Mouse (Mus musculus) natural killer cell, adult 2 months (primary cell): ENCODE data around the gene Ifit1bl2.
"Not testable (repeated sequence)": the region's sequence is repeated elsewhere in the genome, so short reads cannot be mapped to it uniquely, and the experiment has no call there.

Experiments used
- DNase-seq, 2 experiments: peaks; one replicate each; pipeline ENCODE4 v3.0.0; 2022; ENCODE audit warnings: low spot score in 2 of 2

Gene Ifit1bl2

GRCm38 (mm10) chr19:34610118-34610517 is 30.4 kb downstream of the Ifit1bl2 start:
- not testable (repeated sequence) for DNase-seq

- DNase-seq, result peak; percentile 33 to 61
These were observed 33.1 kb downstream of the Ifit1bl2 start, which contains the start of gene Ifit3b for GRCm38 (mm10) chr19:34607237-34608051. Gene Ifit3b (plus strand): TSS chr19:34607970.

GRCm38 (mm10) chr19:34605472-34605871 is 35.1 kb downstream of the Ifit1bl2 start:
- DNase-seq, result no peak

- DNase-seq, result peak; percentile 31
These were observed 38.7 kb downstream of the Ifit1bl2 start, which contains the start of gene Ifit1bl1 for GRCm38 (mm10) chr19:34601888-34602287. Gene Ifit1bl1 (minus strand): TSS chr19:34601956.

- not testable (repeated sequence) for DNase-seq
These were observed 41.3 kb downstream of the Ifit1bl2 start for GRCm38 (mm10) chr19:34599250-34599649.

- DNase-seq, result no peak
These were observed 42.2 kb downstream of the Ifit1bl2 start for GRCm38 (mm10) chr19:34598341-34598740.

GRCm38 (mm10) chr19:34596811-34597210 is 43.7 kb downstream of the Ifit1bl2 start:
- DNase-seq, result no peak

GRCm38 (mm10) chr19:34594523-34594922 is 46.0 kb downstream of the Ifit1bl2 start:
- DNase-seq, result not testable (repeated sequence)

GRCm38 (mm10) chr19:34593456-34593855 is 47.1 kb downstream of the Ifit1bl2 start:
- DNase-seq, result no peak

- no peak for DNase-seq
These were observed 51.6 kb downstream of the Ifit1bl2 start for GRCm38 (mm10) chr19:34588959-34589358.

GRCm38 (mm10) chr19:34587898-34588692 is 52.4 kb downstream of the Ifit1bl2 start:
- DNase-seq, result not testable (repeated sequence)

GRCm38 (mm10) chr19:34585740-34586458 is 54.6 kb downstream of the Ifit1bl2 start:
- not testable (repeated sequence) for DNase-seq

GRCm38 (mm10) chr19:34583126-34583766 is 57.3 kb downstream of the Ifit1bl2 start, which contains the start of gene Ifit3:
Gene Ifit3 (plus strand): TSS chr19:34583531.
- DNase-seq, result not testable (repeated sequence)

- peak in 1 of 2 experiments; percentile 25 for DNase-seq
These were observed 57.8 kb downstream of the Ifit1bl2 start for GRCm38 (mm10) chr19:34582696-34583095.

- DNase-seq, result no peak
These were observed 63.4 kb downstream of the Ifit1bl2 start for GRCm38 (mm10) chr19:34577121-34577520.

GRCm38 (mm10) chr19:34573650-34574049 is 66.9 kb downstream of the Ifit1bl2 start:
- DNase-seq, result no peak

GRCm38 (mm10) chr19:34571080-34571479 is 69.5 kb downstream of the Ifit1bl2 start:
- DNase-seq, result no peak

- peak in 1 of 2 experiments; percentile 8 for DNase-seq
These were observed 70.6 kb downstream of the Ifit1bl2 start for GRCm38 (mm10) chr19:34569896-34570476.

- no peak for DNase-seq
These were observed 71.3 kb downstream of the Ifit1bl2 start for GRCm38 (mm10) chr19:34568988-34569895.
